Mouse (Mus musculus) granulocyte monocyte progenitor cell, adult 5-6 weeks (primary cell): Measurements from ENCODE around the gene Zfp710. TPM values are rescaled to one million over a fixed set of nuclear protein-coding genes. Genes with fewer than 3 reads are reported as not detected.

Source experiments
- ATAC-seq: replicated peaks from 2 replicates; pipeline ENCODE4 v1.8.0; 2016; ENCODE audit warnings: mild to moderate bottlenecking, moderate TSS enrichment, inconsistent platforms; ENCODE audit not compliant: poor library complexity, severe bottlenecking
- total RNA-seq, 2 experiments: library from RNA; stranded (forward) in 1 of 2; stranded (reverse) in 1 of 2; fragments of 200-712, 200-1000 nt in 1 of 2; fragments of >200 nt in 1 of 2; fragmentation: Nextera tagmentation in 1 of 2; gene quantifications; 2 replicates each; pipeline ENCODE4 v1.2.3; 2014 to 2017

Gene Zfp710
- total RNA-seq, 2 experiments from 2014 or later = 24.3 to 27.6 TPM

DNA sequence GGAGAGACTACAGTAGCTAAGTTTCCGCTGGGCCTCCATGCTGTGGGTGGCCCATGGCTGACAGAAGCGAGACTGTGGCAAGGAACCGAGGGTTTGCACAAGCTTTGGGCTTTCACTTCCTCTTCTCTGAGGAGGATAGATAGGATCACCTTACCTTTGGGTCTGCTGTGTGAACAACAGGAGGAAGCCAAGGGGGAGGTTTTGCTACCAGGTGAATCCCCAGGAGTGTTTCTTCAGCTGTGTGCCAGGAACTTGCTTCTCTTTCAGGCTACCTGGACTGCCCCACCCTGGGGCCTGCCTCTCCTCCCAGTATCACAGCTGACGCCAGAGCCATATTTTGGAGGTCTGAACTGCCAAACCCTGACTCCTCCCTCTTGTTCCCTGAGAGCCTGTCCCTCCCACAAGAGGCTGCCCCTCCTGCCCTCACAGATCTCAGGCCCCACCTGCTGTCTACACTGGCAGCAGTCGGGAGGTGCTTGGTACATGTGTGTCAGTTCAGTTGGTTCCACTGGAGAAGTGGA is 50.4 kb downstream of the Zfp710 start:
- peak; percentile 70 for ATAC-seq

DNA sequence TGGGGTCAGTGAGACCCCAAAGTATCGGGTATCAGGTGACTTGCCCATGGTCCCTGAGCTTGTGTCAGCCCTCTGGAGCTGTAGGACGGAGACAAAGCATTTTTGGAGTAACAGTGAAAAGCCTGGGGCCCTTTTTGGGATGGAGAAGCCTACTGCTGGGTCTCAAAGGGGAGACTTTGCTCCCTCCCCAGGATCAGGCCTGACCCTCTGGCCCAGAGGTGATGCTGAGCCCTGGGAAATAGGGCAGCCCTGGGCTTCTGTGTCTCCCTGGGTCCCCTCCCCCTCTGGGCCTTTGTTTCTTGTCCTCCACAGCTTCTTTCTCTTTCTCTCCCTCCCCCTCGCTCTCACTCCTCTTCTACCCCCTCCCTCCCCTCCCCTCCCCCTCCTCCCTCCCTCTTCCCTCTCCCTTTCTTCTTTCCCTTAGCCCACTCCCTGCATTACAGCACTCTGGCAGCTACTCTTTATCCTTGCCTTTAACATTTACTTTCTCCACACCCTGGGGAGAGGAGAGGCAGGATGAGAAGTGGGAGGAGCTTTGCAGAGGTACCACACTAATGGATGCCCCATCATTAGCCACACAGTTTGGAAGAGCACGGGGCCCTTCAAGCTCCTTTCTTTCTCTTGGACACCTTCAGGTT is 51.5 kb downstream of the Zfp710 start:
- ATAC-seq = no peak

DNA sequence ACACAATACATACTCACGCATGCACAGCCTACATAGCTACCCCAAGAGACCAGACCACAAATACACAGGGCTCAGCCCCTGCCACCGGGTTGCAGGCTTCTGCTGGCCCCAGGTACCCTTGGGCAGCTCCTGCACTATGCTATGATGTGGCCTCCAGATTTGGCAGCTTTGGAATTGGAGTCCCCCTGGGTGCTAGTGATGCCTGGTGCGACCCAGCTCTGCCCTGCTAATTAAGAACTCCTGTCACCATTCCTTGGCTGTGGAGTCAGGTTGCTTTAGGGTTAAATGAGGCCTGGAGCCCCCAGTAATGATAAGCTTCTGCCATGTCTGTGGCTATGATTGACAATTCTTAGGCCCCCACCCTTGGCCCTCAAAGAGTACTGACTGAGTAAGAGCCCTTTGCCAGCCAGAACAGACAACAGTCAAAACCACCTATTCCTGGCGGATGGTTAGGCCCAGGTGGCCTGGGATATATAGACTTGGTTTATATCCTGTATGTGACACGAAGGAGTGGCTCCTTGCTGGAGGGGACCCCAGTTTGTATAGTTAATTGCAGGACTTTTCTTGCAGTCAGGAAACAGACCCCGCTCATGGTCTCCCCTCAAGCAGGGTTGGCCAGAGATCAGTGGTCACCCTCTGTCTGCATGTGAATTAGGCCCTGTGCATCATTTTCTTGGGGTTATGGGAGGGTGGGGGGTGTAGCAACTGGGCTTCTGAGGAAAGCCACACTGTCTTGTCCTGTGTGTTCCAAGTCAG is 52.5 kb downstream of the Zfp710 start:
- ATAC-seq = no peak

DNA sequence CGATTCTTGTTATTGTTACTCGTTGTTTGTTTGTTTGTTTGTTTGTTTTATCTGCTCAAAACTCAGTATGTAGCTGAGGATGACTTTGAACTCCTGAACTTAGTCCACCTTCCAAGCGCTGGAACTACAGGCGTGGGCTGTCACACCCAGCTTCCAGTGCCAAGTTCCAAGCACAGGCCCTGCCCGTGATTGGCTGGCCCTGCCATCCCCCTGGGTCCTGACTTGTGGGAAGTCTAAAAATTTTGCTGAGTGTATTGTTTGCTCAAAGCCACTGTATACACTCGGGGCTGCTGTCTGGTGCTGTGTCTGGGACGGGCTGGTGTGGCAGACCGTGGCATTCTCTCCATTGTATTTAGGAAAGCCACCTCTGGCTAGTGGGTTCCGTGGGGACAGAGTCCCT is 53.2 kb downstream of the Zfp710 start:
- no peak for ATAC-seq

DNA sequence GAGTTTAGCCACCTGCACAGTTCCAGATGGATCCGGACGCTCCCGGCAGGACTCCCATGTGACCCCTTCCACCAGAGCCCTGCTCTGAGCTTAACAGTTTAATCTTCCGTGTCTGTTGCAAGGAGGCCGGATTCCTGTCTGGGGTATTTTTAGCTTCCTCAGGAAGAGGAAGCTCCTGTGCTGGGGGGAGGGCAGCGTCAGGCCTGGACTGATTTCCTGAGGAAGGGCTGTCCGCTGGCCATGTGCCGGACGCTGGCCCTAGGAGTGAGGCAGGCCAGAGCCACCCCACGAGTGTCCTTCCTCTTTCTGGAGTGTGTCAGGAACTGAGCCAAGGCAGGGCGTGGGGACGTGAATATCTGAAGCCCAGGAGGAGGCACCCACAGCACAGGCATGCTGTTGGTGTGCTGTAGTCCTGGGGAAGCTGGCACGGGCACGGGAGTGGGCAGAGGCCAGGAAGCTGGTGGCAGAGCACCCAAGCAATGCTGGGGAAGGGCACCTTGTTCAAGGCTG is 54.2 kb downstream of the Zfp710 start:
- ATAC-seq = peak; percentile 67

DNA sequence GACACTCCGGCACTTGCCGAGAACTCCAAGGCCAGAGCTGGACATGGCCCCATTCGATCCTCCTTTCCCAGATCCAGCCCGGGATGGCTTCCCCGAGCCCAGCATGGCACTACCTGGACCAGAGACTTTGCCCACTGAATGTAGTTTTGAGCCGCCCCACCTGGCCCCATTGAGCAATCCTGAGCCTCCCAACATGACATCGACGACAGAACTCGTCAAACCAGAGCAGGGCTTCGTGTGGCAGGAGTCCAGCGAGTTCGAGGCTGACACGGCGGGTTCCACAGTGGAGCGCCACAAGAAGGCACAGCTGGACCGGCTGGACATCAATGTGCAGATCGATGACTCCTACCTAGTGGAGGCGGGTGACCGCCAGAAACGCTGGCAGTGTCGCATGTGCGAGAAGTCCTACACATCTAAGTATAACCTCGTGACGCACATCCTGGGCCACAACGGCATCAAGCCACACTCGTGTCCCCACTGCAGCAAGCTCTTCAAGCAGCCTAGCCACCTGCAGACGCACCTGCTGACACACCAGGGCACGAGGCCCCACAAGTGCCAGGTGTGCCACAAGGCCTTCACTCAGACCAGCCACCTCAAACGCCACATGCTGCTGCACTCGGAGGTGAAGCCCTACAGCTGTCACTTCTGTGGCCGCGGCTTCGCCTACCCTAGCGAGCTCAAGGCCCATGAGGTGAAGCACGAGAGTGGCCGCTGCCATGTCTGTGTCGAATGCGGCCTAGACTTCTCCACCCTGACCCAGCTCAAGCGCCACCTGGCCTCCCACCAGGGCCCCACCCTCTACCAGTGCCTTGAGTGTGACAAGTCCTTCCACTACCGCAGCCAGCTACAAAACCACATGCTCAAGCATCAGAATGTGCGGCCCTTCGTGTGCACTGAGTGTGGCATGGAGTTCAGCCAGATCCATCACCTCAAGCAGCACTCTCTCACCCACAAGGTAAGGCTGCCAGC is 57.3 kb downstream of the Zfp710 start:
- no peak for ATAC-seq

DNA sequence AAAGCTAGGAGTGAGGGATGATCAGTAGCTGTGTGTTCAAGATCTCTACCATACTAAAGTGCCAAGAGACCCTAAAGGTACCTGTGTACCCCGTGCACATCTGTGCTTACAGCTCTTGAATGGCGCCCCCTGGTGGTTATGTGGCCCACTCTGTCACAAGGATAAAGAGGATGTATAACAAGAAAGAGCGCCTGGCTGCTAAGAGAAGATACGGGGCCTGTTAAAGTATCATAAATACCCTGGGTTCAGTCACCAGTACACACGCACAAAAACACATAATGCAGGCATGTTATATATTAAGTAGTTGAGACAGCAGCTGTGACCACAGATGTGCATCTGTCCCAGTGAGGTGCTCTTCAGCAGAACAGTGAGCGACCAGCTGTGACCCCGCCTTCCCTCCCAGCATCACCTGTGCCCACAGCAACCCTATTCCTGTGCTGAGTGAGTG is 59.9 kb downstream of the Zfp710 start:
- peak; percentile 48 for ATAC-seq

DNA sequence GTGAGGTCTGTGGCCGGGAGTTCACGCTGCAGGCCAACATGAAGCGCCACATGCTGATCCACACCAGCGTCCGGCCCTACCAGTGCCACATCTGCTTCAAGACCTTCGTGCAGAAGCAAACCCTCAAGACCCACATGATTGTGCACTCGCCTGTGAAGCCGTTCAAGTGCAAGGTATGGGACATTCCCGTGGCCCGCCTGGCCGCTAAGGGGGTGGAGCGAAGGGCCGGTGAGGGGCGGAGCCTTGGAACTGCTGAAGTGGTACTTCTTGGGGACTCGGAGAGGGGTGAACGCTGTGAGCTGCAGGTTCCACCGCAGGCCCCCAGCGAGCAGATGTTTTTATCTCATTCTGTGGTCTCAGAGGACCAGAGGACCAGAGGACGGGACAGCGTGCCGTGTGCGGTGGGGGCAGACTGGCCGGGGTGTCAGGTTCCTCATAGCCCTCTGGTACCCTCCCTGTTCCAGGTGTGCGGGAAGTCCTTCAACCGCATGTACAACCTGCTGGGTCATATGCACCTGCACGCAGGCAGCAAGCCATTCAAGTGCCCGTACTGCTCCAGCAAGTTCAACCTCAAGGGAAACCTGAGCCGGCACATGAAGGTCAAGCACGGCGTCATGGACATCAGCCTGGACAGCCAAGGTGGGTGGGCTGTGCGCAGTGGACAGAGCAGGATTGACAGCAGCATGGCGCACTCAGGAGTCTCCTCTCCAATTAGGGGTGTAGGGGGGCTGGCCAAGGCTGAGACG is 61.5 kb downstream of the Zfp710 start:
- no peak for ATAC-seq

DNA sequence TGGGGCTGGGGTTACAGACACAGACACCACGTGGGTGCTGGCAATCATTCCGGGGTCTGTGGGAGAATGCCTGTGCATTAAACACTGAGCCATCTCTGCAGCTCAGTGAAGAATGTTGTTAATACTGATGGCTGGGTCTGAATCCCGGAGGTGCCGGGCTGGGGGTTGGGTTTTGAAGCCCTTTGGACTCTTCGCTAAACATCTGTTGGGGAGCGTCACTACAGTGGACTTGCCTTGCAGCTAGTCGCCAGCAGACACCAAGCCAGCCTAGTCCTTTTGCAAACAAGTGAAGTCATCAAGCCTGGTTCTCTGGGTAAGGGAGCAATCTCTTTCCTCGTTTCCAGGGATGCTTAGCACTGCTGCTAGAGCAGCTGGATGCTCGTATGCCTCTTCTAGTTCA is 63.6 kb downstream of the Zfp710 start:
- ATAC-seq = no peak

DNA sequence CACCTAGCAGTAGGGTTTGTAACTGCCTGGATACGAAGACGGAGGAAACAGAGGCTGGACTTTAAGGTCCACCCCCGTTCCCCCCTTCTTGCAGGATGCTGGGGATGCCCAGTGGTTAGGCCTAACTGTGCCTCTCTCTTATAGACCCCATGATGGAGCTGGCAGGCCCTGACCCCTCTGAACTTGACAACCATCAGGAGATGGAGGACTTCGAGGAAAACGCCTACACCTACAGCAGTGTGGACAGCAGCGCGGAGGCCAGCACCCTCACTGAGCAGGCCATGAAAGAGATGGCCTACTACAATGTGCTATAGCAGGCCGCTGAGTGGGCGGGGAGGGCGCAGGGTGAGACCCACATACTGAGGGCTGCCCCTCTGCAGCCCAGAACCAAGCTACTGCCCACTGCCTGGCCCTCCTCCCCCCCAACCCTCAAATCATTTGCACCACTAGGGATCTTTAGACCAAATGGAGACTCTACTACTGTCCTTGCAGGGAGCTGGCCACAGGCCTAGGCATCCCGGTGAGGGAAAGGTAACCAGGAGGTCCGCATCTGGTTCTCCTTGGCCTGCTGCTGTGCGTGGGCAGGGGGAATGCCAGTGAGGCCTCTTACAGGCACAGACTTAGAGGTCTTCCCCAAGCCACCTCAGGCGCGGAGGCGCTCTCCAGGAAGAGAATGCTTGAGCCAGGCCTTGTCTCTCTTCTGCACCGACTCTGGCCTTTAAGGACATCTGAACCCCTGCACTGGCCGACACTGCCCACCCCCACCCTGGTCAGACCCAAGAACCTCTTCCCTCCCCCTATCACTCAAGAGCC is 65.8 kb downstream of the Zfp710 start:
- no peak for ATAC-seq

DNA sequence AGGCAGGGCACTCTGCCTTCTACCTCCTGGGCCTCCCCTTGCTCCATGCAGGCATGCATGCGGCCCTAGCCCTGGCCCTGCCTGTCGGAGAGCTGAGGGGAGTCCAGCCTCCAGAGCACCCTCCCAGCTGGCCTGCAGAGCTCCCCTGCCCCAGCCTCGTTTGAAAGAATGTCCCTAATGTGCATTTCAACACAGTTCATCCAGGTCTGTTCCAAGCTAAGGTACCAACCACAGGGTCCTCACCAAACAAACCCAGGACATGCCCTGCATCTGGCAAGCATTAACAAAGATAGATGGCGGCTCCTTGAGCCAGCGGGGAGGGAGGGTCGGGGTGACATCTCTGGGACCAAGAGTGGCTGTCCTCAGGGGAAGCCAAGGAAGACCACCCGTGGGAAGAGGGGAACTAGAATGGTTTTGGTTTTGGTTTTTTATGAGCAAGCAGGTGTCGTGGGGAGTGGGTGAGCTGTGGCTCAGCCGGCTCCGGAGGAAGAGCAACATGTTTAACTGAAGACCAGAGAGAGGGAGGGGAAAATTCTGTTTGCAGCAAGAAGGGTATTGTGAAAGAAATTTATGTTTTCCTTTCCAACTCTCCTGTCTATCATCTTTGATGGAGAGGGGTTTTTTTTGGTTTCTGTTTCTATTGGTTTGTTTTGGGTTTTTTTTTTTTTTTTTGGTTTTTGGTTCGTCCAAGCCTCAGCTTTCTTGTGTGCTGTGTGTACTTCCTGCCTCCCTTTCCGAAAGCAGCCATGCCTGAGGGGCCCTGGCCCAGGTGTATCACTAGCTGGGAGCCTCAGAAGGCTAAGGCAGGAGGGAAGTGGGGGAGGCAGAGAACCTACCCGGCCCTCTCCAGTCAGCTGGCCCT is 66.6 kb downstream of the Zfp710 start:
- ATAC-seq = peak; percentile 16; the same call in 1 of the 2 replicates

DNA sequence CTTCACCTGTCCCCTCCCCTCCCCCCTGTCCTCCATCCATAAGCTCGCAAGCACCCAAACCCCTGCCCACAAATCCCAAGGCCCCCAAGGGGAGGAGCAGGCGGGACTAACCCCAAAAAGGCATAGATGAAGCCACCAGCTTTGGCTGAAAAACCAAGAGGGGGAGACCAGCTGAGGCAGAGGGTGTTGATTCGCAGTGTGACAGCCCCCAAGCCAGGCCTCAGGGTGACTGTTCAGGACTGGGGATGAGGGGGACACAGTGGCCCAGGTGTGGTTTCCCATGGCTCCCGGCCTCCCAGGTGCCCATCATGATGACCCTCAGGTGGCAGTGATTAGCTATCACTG is 67.2 kb downstream of the Zfp710 start:
- ATAC-seq = peak; percentile 3; the same call in 1 of the 2 replicates

DNA sequence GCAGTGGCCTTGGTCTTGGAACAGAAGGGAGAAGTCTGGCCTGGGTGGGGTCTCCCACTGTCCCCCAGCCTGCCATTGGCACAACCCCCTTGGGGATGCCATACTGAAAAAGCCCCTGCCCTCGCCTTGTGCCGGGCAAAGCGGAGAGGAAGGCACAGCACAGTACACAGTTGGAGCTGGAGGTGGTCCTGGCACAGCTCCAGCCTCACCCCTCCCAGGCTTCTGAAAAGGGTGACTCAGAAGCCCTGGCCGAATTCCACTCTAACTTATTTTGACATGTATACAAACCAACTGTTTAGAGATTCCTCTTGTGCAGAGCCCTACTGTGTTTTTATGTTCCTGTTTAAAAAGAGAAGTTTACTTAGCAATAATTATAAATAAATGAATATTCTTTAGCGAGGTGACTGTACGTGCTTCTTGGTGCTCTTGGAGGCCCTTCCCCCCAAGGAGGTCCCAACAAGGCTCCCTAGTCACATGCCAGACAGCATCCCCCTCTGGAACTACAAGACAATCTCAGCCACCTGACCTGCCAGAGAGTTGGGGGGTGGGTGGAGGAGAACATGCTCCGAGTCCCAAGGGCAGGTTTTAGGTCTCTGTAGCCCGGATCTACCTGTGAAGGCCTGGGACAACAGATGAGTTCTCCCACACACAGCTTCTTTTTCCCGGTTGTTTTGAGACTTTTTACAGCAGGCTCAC is 67.9 kb downstream of the Zfp710 start:
- ATAC-seq = 0 out of 2 replicates have a peak, but pooled peaks have one; percentile 5

DNA sequence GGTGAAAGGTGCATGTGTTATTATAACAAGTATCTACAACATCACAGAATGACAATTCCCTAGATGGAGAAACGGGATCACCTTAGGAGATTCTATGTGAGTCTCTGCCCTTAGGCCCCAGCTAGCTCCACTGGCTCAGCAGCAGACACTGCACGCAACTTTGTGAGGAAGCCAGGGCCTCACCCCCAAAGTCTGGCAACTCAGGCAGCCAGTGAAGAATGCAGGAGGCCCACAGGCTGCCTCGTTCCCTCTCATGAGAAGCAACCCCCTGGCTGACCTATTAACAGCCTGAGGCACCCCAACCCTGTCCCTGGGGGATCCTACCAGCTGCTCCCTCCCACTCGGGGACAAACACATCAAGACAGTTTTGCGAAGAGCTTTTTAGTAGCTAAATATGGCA is 69.9 kb downstream of the Zfp710 start:
- ATAC-seq = no peak

DNA sequence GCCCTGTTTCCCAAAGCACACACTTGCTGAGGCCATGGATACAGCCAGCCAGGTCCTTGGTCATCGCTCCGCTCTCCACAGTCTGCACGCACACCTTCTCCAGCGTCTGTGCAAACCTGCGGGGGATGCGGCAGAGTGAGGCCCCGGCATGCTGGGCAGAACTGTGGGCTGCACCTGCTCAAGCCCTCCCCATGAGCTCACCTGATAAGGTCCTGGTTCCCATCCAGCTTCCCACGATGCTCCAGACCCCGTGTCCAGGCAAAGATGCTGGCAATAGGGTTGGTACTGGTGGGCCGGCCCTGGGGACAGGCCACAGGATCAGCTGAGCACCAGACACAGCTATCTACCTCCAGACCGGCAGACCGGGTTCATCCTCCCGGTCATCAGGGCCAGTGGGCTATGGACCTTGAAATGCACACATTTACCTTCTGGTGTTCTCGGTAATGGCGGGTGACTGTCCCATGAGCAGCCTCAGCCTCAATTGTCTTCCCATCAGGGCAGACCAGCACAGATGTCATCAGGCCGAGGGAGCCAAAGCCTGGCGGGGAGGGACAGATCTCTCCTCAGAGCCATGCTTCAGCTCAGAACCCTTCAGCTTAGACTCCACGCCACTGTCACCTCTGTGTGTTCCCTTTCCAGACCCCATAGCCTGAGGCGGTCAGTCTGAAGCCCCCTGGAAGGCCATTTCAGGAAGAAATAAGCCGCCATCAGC is 71.1 kb downstream of the Zfp710 start:
- ATAC-seq = no peak

DNA sequence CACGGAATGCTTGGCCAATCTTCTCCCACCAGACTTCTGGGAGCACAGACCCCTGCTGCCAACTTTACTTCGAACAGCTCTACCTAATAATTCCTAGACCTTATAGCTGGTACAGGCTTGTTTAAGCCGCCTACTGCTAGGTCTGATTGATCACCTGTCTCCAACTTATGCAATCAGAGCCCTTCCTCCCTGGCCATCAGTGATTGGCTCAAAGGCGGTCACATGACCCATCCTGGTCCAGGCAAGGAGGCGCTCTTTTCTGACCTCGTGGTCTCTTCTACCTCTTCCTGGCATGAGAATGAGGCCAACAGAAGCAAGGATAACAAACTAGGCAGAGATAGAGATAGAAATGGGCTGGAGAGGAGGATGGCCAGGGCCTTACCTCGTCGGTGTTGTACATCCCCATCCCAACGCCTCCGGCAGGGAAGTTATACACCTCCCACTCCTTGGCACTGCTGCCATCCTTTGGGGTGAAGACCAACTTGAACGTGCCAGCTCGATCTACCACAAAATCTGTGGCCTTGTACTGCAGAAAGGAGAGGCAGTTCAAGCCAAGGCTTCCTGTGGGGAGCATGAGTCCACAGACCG is 73.9 kb downstream of the Zfp710 start:
- ATAC-seq = no peak
